Mouse (Mus musculus) limb, embryonic 13.5 days (tissue): ENCODE measurements at regions not wholly inside any gene's neighbourhood (a gene's known extent, or its start where the extent isn't known, plus 50 kb on each side); places are given as distances from the start of the nearest gene placed in this dataset.

Experiments
- ATAC-seq: fragments of 200-750 bp; cut with Nextera tagmentation; 2 replicates; pipeline ENCODE4 v1.8.0; 2017; ENCODE audit warnings: low read depth, moderate number of reproducible peaks, moderate TSS enrichment; ENCODE audit not compliant: low FRiP score
- H3K27ac ChIP-seq: fragments of 300-500 bp; sonication (generic); 2 replicates; pipeline ENCODE4 v1.5.1; 2015; ENCODE audit warnings: inconsistent platforms, mild to moderate bottlenecking, moderate library complexity
- H3K27me3 ChIP-seq: fragments of 300-500 bp; sonication (generic); 2 replicates; pipeline ENCODE4 v1.6.1; 2015; ENCODE audit warnings: mild to moderate bottlenecking, inconsistent platforms
- H3K36me3 ChIP-seq: fragments of 300-500 bp; sonication (generic); 2 replicates; pipeline ENCODE4 v1.6.1; 2015; ENCODE audit warnings: inconsistent platforms, mild to moderate bottlenecking, moderate library complexity
- H3K4me1 ChIP-seq: fragments of 300-500 bp; sonication (generic); 2 replicates; pipeline ENCODE4 v1.6.1; 2015; ENCODE audit warnings: inconsistent platforms
- H3K4me2 ChIP-seq: fragments of 300-500 bp; sonication (generic); replicated peaks from 2 replicates; pipeline ENCODE4 v1.6.1; 2015; ENCODE audit warnings: inconsistent platforms, mild to moderate bottlenecking, moderate library complexity
- H3K4me3 ChIP-seq: fragments of 300-500 bp; sonication (generic); 2 replicates; pipeline ENCODE4 v1.5.1; 2015; ENCODE audit warnings: moderate library complexity, mild to moderate bottlenecking, inconsistent platforms
- H3K9ac ChIP-seq: fragments of 300-500 bp; sonication (generic); 2 replicates; pipeline ENCODE4 v1.6.1; 2015; ENCODE audit warnings: mild to moderate bottlenecking, inconsistent platforms
- H3K9me3 ChIP-seq: fragments of 300-500 bp; sonication (generic); 2 replicates; pipeline ENCODE4 v1.6.1; 2016; ENCODE audit warnings: inconsistent platforms
- WGBS: fragments of 180-500 bp; shearing (Covaris S2); methylation state at CpG from one replicate; pipeline ENCODE4 v1.1.7; 2015; 5-methylcytosine and 5-hydroxymethylcytosine counted together

DNA sequence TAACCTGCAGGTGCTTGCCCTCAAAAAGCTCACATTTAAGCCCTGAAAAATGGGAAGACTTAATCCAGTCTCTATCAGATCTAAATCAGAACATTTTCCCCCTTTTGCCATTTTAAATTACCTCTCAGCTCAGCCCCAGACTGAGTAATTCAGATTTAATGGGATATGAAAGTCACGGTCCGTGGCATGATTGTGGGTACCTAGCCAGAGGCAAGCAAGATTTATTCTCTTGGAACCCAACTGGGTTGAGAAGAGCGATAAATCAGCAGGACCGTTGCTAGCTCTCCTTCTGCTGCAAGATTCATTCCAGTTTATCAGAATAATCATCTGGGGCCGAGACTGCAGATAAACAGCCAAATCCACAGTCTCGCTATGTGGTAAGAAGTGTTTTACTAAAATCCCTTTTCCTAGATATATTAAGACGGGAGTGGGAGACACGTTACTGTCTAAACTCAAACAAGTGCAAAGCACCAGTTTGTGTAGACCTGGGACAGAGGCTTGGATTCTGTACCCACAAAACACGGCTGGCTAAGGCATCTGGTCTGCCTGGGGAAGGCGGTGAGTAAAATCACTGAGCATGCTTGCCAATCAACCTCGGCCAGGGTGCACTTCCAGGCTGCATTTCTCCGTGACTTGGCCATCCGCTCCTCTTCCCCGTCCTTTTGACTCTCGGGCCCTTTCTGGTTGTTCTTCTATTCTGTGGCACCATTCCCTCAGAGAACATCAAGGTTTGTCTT is 282.2 kb upstream of the Chd6 start:
- 66% methylated on average over 15 of the region's 15 CpGs for WGBS
- no peak for ATAC-seq
- no peaks in the 10 kb centered on the region for H3K27me3 ChIP-seq

GRCm38 (mm10) chr2:161389318-161389835 is 280.5 kb upstream of the Chd6 start:
- no peak overlapping the region for H3K9ac ChIP-seq
- no peaks in the 10 kb centered on the region for H3K36me3 ChIP-seq
- WGBS: 83% methylated on average over 5 of the region's 5 CpGs
- H3K4me2 ChIP-seq: no peak overlapping the region
- H3K4me1 ChIP-seq: no peaks in the 10 kb centered on the region
- ATAC-seq: no peak
- H3K9me3 ChIP-seq: no peaks in the 10 kb centered on the region
- H3K27me3 ChIP-seq: no peaks in the 10 kb centered on the region
- no peak overlapping the region for H3K27ac ChIP-seq
- no peak overlapping the region for H3K4me3 ChIP-seq

More for the DNA sequence above, 282.2 kb upstream of the Chd6 start:
- H3K4me3 ChIP-seq: no peak overlapping the region
- no peaks in the 10 kb centered on the region for H3K36me3 ChIP-seq
- no peak overlapping the region for H3K27ac ChIP-seq
- H3K4me2 ChIP-seq: no peak overlapping the region
- no peak overlapping the region for H3K9ac ChIP-seq
- no peaks in the 10 kb centered on the region for H3K9me3 ChIP-seq
- H3K4me1 ChIP-seq: no peaks in the 10 kb centered on the region

DNA sequence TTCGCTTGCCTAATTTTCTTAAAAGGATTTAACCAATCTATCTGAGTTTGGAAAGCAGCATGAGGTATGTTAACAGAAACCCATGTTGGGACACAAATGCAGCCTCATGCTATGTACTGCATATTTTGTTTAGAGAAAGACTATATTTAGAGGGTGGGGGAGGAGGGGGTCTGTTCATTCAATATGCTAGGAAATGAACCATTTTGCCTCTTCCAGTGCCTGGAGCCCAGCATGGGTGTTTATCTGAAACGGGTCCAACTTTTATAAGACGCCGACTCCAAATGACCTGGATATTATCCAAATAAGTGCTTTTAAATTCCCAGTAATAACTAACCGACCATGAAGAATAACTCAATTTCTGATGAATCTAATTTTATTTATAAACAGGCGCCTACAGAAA is 278.2 kb upstream of the Chd6 start:
- ATAC-seq: no peak
- H3K4me2 ChIP-seq: no peak overlapping the region
- 68% methylated on average over 6 of the region's 6 CpGs for WGBS

DNA sequence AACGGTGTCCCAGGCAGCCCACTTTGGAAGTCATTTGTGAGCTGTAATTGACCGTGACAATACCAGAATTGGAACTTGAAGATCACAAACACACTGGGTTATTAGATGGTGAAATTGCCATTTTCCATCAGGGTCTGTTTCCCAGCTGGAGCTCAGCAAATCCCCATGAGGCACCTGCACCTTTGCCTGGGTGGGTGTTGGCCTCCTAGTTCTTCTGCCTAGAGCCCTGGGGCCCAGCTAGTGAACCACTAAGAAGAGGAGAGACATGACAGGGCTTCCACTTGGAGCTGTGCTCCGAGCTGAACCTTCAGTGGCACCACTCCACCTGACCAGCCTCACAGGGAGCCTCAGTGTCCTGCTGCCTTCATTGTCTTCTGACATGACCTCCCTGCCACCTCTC is 273.5 kb upstream of the Chd6 start:
- no peaks in the 10 kb centered on the region for H3K9me3 ChIP-seq
- H3K27ac ChIP-seq: no peak overlapping the region
- H3K4me1 ChIP-seq: no peaks in the 10 kb centered on the region; the same call in 1 of the 2 replicates
- H3K4me3 ChIP-seq: no peak overlapping the region
- no peak for ATAC-seq
- no peak overlapping the region for H3K9ac ChIP-seq
- no peaks in the 10 kb centered on the region for H3K36me3 ChIP-seq
- WGBS: 71% methylated on average over 3 of the region's 3 CpGs
- H3K27me3 ChIP-seq: no peaks in the 10 kb centered on the region
- no peak overlapping the region for H3K4me2 ChIP-seq

More for the DNA sequence above, 278.2 kb upstream of the Chd6 start:
- H3K4me1 ChIP-seq: no peaks in the 10 kb centered on the region
- no peak overlapping the region for H3K4me3 ChIP-seq
- no peaks in the 10 kb centered on the region for H3K9me3 ChIP-seq
- no peaks in the 10 kb centered on the region for H3K36me3 ChIP-seq
- H3K27ac ChIP-seq: no peak overlapping the region
- H3K27me3 ChIP-seq: no peaks in the 10 kb centered on the region
- no peak overlapping the region for H3K9ac ChIP-seq

GRCm38 (mm10) chr2:161378313-161378712 is 269.4 kb upstream of the Chd6 start:
- Histone ChIP-seq H3K9me3 (no peaks in the 10 kb centered on the region), H3K27ac (no peak overlapping the region), H3K4me2 (no peak overlapping the region), H3K36me3 (no peaks in the 10 kb centered on the region), H3K4me3 (no peak overlapping the region), H3K27me3 (no peaks in the 10 kb centered on the region), H3K9ac (no peak overlapping the region), H3K4me1 (no peaks in the 10 kb centered on the region; the same call in 1 of the 2 replicates)
- WGBS: 88% methylated on average over 4 of the region's 4 CpGs
- ATAC-seq: no peak

- H3K9ac ChIP-seq: no peak overlapping the region
- H3K4me3 ChIP-seq: no peak overlapping the region
- WGBS: 64% methylated on average over 3 of the region's 3 CpGs
- no peak for ATAC-seq
- H3K4me1 ChIP-seq: no peaks in the 10 kb centered on the region
- no peak overlapping the region for H3K27ac ChIP-seq
- H3K27me3 ChIP-seq: no peaks in the 10 kb centered on the region
- no peak overlapping the region for H3K4me2 ChIP-seq
- H3K9me3 ChIP-seq: no peaks in the 10 kb centered on the region
- H3K36me3 ChIP-seq: no peaks in the 10 kb centered on the region
These were observed 253.4 kb upstream of the Chd6 start for GRCm38 (mm10) chr2:161362325-161362724.

DNA sequence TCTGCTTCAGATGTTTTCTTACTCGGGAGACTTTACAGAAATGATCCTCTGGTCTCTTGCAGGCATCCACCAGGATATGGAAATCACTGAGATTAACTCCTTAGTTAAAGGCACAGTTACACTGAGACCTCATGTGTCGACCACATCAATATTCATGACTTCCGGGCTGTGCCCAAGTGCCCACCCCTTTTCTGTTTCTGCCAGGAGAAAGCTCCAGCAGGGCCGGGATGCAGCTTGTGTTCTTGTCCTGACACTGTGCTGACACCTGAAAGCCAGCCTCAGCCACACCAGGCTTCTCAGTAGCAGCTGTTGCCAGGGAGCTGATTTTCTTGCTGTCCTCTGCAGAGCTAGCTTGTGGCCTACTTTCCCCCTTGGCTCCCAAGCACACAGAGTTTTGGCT is 240.2 kb upstream of the Chd6 start:
- Histone ChIP-seq H3K9ac (no peak overlapping the region), H3K27me3 (no peaks in the 10 kb centered on the region), H3K4me3 (no peak overlapping the region), H3K36me3 (no peaks in the 10 kb centered on the region), H3K27ac (no peak overlapping the region), H3K4me1 (peaks cover 3% of the 10 kb centered on the region; the same call in 1 of the 2 replicates), H3K9me3 (0 out of 2 replicates have a peak, but pooled peaks cover 4% of the 10 kb centered on the region), H3K4me2 (no peak overlapping the region)
- no peak for ATAC-seq
- WGBS: 36% methylated on average over 4 of the region's 4 CpGs

DNA sequence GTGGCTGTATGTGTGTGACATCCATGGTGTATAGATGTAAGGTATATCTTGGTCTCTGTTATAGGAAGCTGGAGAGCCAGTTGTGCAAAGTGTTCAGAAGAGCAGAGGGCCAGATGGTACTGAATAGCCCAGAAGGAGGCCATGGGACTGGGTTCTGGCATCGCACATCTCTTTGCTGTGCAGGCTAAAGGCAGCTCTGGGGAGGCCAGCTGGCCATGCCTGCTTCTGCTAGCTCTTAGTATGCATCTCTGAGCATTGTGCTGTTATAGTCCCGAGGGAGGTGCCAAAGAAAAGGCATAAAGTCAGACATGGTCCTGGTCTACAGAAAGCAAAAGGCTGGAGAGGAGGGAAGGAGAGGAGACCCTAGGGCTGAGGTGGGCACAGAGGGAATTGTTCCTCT is 235.1 kb upstream of the Chd6 start:
- no peak for ATAC-seq
- Histone ChIP-seq H3K36me3 (no peaks in the 10 kb centered on the region), H3K4me1 (peaks cover 28% of the 10 kb centered on the region), H3K27ac (no peak overlapping the region), H3K9ac (no peak overlapping the region), H3K4me3 (no peak overlapping the region), H3K9me3 (0 out of 2 replicates have a peak, but pooled peaks cover 4% of the 10 kb centered on the region), H3K4me2 (no peak overlapping the region), H3K27me3 (peaks cover 11% of the 10 kb centered on the region; the same call in 1 of the 2 replicates)
- WGBS: 63% methylated on average over 2 of the region's 2 CpGs

- WGBS: 86% methylated on average over 2 of the region's 2 CpGs
- 0 out of 2 replicates have a peak, but pooled peaks cover 4% of the 10 kb centered on the region for H3K9me3 ChIP-seq
- H3K9ac ChIP-seq: no peak overlapping the region
- H3K4me3 ChIP-seq: no peak overlapping the region
- peaks cover 28% of the 10 kb centered on the region for H3K4me1 ChIP-seq
- no peaks in the 10 kb centered on the region for H3K36me3 ChIP-seq
- H3K27ac ChIP-seq: no peak overlapping the region
- no peak for ATAC-seq
- H3K27me3 ChIP-seq: peaks cover 11% of the 10 kb centered on the region; the same call in 1 of the 2 replicates
- no peak overlapping the region for H3K4me2 ChIP-seq
These were observed 233.8 kb upstream of the Chd6 start for GRCm38 (mm10) chr2:161342648-161343047.

- peak overlapping the region; percentile 44 for H3K4me2 ChIP-seq
- peak; percentile 65; the same call in 1 of the 2 replicates for ATAC-seq
- peaks cover 28% of the 10 kb centered on the region for H3K4me1 ChIP-seq
- H3K9ac ChIP-seq: no peak overlapping the region
- 0 out of 2 replicates have a peak, but pooled peaks cover 4% of the 10 kb centered on the region for H3K9me3 ChIP-seq
- 7% methylated on average over 11 of the region's 11 CpGs for WGBS
- peaks cover 11% of the 10 kb centered on the region; the same call in 1 of the 2 replicates for H3K27me3 ChIP-seq
- no peaks in the 10 kb centered on the region for H3K36me3 ChIP-seq
- H3K4me3 ChIP-seq: no peak overlapping the region
- no peak overlapping the region for H3K27ac ChIP-seq
These were observed 232.6 kb upstream of the Chd6 start for GRCm38 (mm10) chr2:161341368-161341891.

DNA sequence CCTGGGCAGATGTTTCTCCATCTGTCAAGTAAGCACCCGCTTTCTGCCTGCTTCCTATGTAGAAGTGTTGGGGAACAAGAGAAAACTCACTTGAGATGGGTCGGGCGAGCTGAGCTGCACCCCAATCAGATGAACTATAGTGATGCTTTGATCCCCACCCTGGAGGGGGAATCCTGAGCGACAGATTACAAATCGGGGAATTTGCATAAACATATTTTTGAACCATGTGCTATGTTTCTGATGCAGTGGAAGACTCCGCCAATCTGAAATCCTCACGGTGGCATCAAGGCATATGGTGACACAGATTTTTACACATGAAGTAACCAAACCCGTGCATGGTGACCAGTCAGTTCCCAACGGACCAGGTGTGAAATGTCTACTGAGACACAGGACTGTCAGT is 231.4 kb upstream of the Chd6 start:
- Histone ChIP-seq H3K27ac (no peak overlapping the region), H3K4me2 (no peak overlapping the region)
- WGBS: 81% methylated on average over 9 of the region's 9 CpGs

GRCm38 (mm10) chr2:161339327-161340001 is 230.6 kb upstream of the Chd6 start:
- H3K36me3 ChIP-seq: no peaks in the 10 kb centered on the region
- H3K27me3 ChIP-seq: peaks cover 11% of the 10 kb centered on the region; the same call in 1 of the 2 replicates
- no peak overlapping the region for H3K4me2 ChIP-seq
- H3K9ac ChIP-seq: no peak overlapping the region
- peaks cover 28% of the 10 kb centered on the region for H3K4me1 ChIP-seq
- H3K4me3 ChIP-seq: no peak overlapping the region
- 12% methylated on average over 14 of the region's 14 CpGs for WGBS
- ATAC-seq: peak; percentile 46
- H3K9me3 ChIP-seq: no peaks in the 10 kb centered on the region
- H3K27ac ChIP-seq: peak overlapping the region; percentile 35; the same call in 1 of the 2 replicates

More for the DNA sequence above, 231.4 kb upstream of the Chd6 start:
- ATAC-seq: no peak
- Histone ChIP-seq H3K4me3 (no peak overlapping the region), H3K36me3 (no peaks in the 10 kb centered on the region), H3K27me3 (peaks cover 11% of the 10 kb centered on the region; the same call in 1 of the 2 replicates), H3K9me3 (no peaks in the 10 kb centered on the region), H3K4me1 (peaks cover 28% of the 10 kb centered on the region), H3K9ac (no peak overlapping the region)
